Mouse (Mus musculus): ENCODE measurements around the gene Arhgef25. TPM values are rescaled to one million over a fixed set of nuclear protein-coding genes. Genes with fewer than 3 reads are reported as not detected.
A peak's percentile ranks its signal among the peaks of the same experiment; 100 is the strongest.

The Arhgef25 gene
- polyA plus RNA-seq, 1 experiment, result 9.2 TPM

DNA sequence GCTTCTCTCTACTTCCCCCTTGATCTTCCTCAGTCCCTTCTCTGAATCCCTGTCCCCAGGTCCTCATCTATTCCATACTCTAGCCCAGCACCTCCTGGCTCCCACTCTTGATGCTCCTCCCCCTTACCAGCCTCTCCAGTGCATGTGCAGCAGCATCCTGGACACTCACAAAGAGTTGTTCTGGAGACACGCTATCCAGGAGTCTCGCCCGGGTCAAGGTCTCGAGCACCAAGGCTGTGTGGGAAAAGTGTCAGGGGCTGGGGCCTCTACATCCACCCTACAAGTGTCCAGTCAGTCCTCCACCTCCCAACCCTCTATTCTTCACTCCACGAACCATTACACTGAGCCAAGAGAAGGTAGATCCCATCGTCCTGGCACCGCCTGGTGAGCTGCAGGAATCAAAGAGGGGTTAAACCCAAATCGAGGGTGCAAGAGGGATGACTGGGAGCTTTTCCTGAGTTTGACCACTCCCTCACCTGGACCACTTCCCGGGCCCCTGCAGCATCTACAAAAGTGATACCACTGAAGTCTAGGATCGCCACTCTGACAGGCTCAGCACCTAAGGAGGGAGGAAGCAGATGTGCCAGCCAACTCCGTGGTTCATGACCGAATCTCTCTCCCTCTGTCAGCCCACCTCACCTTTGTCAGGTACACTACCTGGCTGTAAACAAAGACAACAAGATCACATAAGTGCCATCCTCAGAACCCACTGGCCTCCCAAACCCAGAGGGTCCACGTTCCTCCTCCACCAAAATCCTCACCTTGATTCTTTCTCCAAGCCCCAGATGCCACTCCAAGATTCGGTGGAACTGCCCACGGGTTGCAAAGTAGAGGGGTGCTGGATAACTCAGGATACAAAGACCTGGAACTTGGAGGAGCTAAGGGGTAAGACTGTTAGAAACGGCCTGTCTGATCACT, 16.5 kb downstream of the Arhgef25 start:
- H3K4me3 ChIP-seq (ENCODE audit: insufficient read depth, low read depth, low read length), result no peak overlapping the region
- no peaks in the 10 kb centered on the region for H3K4me1 ChIP-seq (ENCODE audit: control insufficient read depth, insufficient read depth, low read length)
- no peak for DNase-seq
- 83% methylated on average over 16 of the region's 16 CpGs for WGBS
- no peaks in the 10 kb centered on the region for H3K27me3 ChIP-seq (replicated peaks; ENCODE audit: control insufficient read depth, insufficient read depth, low read length)
- TF ChIP-seq POLR2A (IDR thresholded peaks at IDR 0.05; ENCODE audit: low read depth, low read length) (no peak), CTCF (conservative IDR thresholded peaks at IDR 0.05; ENCODE audit: insufficient read depth, insufficient read length, low read depth, low read length) (no peak)
- no peak overlapping the region for H3K27ac ChIP-seq (ENCODE audit: insufficient read depth, low read depth, low read length)
- H3K36me3 ChIP-seq (ENCODE audit: control insufficient read depth, insufficient read depth, low read length), result no peaks in the 10 kb centered on the region

DNA sequence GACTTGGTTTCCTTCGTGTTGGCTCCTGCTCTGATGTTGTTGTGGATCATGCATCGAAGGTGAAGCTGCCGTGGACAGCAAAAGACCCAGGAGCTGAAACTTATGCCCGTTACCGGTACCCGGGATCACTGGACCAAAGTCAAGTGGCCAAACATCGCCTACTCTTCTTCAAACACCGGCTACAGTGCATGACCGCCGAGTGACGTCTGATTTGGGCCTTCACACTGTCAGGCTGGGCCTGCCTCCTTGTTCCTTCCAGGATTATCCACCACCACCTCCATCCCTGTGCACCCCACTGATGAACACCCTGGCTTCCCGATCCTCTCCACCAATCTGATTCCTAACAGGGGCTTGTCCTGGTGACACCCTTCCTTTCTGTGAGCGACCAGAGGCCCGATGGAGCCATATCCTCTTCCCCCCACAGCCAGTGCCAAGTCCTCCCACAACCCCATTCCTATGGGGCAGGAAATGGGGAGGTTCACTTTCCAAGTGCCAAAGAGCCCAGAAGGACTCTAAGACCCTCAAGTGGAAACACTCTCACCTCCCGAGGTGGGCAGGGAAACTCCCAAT, 18.2 kb downstream of the Arhgef25 start:
- 83% methylated on average over 15 of the region's 15 CpGs for WGBS
- Histone ChIP-seq H3K4me1 (ENCODE audit: control insufficient read depth, insufficient read depth, low read length) (no peaks in the 10 kb centered on the region), H3K27ac (ENCODE audit: insufficient read depth, low read depth, low read length) (no peak overlapping the region), H3K27me3 (replicated peaks; ENCODE audit: control insufficient read depth, insufficient read depth, low read length) (no peaks in the 10 kb centered on the region), H3K36me3 (ENCODE audit: control insufficient read depth, insufficient read depth, low read length) (no peaks in the 10 kb centered on the region), H3K4me3 (ENCODE audit: insufficient read depth, low read depth, low read length) (no peak overlapping the region)
- no peak for TF ChIP-seq POLR2A (IDR thresholded peaks at IDR 0.05; ENCODE audit: low read depth, low read length)
- TF ChIP-seq CTCF (conservative IDR thresholded peaks at IDR 0.05; ENCODE audit: insufficient read depth, insufficient read length, low read depth, low read length), result no peak
- no peak for DNase-seq

DNA sequence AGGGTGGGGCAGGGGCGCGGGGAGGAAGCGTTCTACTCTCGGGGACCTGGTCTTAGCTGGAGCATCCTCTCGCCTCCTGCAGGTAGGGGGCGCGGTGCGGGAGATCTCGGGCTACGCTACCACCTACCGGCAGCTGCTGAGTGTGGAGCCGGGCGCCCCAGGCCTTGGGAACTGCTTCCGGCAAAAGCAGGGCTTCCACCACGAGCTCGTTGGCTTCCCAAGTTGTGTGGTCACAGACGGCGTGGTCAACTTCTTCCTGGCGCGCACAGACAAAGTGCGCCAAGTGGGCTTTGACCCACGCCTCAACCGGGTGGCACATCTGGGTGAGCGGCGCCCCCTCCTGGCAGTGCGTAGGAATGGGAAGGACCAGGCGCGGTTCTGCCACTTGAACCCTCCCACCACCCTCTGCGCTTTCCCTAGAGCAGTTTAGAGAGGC, 19.0 kb downstream of the Arhgef25 start:
- 1% methylated on average over 29 of the region's 29 CpGs for whole genome bisulfite sequencing
- Histone ChIP-seq H3K36me3 (ENCODE audit: control insufficient read depth, insufficient read depth, low read length) (no peaks in the 10 kb centered on the region), H3K27ac (ENCODE audit: insufficient read depth, low read depth, low read length) (no peak overlapping the region), H3K4me1 (ENCODE audit: control insufficient read depth, insufficient read depth, low read length) (no peaks in the 10 kb centered on the region), H3K4me3 (ENCODE audit: insufficient read depth, low read depth, low read length) (peak overlapping the region; percentile 39), H3K27me3 (replicated peaks; ENCODE audit: control insufficient read depth, insufficient read depth, low read length) (no peaks in the 10 kb centered on the region)
- DNase-seq, result peak; percentile 82
- TF ChIP-seq POLR2A (IDR thresholded peaks at IDR 0.05; ENCODE audit: low read depth, low read length), result no peak
- TF ChIP-seq CTCF (conservative IDR thresholded peaks at IDR 0.05; ENCODE audit: insufficient read depth, insufficient read length, low read depth, low read length), result peak; percentile 78

DNA sequence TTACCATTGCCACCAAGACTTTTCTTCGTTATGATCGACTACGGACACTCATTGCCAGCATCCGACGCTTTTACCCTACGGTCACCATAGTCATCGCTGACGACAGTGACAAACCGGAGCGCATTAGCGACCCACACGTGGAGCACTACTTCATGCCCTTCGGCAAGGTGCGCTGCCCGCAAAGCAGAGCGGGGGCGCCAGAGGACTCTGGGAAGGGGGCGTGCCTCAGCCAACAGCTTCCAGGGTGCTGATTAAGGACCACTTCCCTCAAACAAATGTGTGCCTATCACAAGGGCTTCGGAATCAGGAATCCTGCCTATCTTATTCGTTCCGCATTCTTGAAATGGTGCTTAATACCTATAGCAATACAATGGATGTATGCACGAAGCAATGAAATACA, 19.9 kb downstream of the Arhgef25 start:
- Histone ChIP-seq H3K4me3 (ENCODE audit: insufficient read depth, low read depth, low read length) (no peak overlapping the region), H3K36me3 (ENCODE audit: control insufficient read depth, insufficient read depth, low read length) (no peaks in the 10 kb centered on the region), H3K27me3 (replicated peaks; ENCODE audit: control insufficient read depth, insufficient read depth, low read length) (peaks cover 2% of the 10 kb centered on the region; the same call in 1 of the 2 replicates), H3K4me1 (ENCODE audit: control insufficient read depth, insufficient read depth, low read length) (no peaks in the 10 kb centered on the region), H3K27ac (ENCODE audit: insufficient read depth, low read depth, low read length) (no peak overlapping the region)
- no peak for DNase-seq
- TF ChIP-seq POLR2A (IDR thresholded peaks at IDR 0.05; ENCODE audit: low read depth, low read length), result no peak
- no peak for TF ChIP-seq CTCF (conservative IDR thresholded peaks at IDR 0.05; ENCODE audit: insufficient read depth, insufficient read length, low read depth, low read length)
- 20% methylated on average over 22 of the region's 22 CpGs for WGBS

DNA sequence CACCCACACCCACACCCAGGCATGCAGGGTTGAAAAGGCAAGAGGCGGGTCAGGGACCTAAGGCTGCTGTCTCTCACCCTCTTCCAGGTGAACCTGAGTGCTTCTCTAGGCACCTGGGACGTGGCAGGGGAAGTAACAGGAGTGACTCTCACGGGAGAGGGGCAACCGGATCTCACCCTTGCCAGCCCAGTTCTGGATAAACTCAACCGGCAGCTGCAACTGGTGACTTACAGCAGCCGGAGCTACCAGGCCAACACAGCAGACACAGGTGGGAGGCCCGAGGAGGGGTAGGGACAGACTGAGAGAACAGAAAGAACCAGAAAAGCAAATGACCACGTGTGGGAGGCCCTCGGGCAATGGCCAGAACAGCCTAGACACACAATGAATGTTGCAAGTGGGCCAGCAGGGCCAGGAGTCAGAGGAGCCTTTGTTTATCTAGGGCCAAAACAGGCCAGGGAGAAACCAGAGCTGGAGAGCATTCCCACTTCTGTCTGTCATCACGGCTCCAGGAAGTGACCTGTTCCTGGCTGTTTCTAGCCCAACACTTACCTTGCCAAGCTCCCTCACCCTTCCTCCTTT, 22.2 kb downstream of the Arhgef25 start:
- Histone ChIP-seq H3K27me3 (replicated peaks; ENCODE audit: control insufficient read depth, insufficient read depth, low read length) (peaks cover 2% of the 10 kb centered on the region; the same call in 1 of the 2 replicates), H3K4me3 (ENCODE audit: insufficient read depth, low read depth, low read length) (no peak overlapping the region), H3K27ac (ENCODE audit: insufficient read depth, low read depth, low read length) (no peak overlapping the region), H3K4me1 (ENCODE audit: control insufficient read depth, insufficient read depth, low read length) (0 out of 2 replicates have a peak, but pooled peaks cover 2% of the 10 kb centered on the region), H3K36me3 (ENCODE audit: control insufficient read depth, insufficient read depth, low read length) (no peaks in the 10 kb centered on the region)
- WGBS, result 64% methylated on average over 10 of the region's 10 CpGs
- TF ChIP-seq POLR2A (IDR thresholded peaks at IDR 0.05; ENCODE audit: low read depth, low read length) (no peak), CTCF (conservative IDR thresholded peaks at IDR 0.05; ENCODE audit: insufficient read depth, insufficient read length, low read depth, low read length) (no peak)
- no peak for DNase-seq

DNA sequence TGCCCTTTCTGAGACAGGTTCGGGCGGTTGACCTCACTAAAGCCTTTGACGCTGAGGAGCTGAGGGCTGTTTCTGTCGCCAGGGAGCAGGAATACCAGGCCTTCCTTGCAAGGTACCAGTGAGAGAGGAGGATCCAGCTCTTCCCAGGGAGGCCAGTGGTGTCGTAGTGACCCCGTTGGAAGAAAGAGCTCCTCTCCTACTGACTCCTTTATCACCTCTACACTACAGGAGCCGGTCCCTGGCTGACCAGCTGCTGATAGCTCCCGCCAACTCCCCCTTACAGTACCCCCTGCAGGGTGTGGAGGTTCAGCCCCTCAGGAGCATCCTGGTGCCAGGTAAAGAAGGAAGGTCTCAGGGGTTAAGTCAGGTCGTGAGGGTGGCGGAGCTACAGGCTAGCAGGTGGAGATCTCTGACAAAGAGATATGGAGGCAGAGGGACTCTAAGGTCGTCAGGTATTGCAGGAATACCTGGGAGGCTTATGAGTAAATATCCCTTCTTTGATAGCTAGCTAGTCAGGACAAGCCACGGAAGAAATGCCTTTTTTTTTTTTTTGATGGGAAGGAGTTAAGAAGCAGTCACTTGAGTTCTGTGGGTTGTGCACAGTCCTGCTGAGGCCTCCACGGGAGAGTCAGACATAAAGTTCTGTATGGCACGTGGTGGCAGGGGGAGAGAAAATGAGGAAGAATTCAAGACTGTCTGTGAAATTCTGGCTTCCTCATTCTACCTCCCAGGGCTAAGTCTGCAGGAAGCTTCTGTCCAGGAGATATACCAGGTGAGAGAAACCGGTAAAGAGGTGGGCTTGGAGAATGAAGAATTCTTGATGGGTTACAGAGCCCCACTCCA, 22.9 kb downstream of the Arhgef25 start:
- Histone ChIP-seq H3K27me3 (replicated peaks; ENCODE audit: control insufficient read depth, insufficient read depth, low read length) (peaks cover 2% of the 10 kb centered on the region; the same call in 1 of the 2 replicates), H3K4me1 (ENCODE audit: control insufficient read depth, insufficient read depth, low read length) (0 out of 2 replicates have a peak, but pooled peaks cover 2% of the 10 kb centered on the region), H3K36me3 (ENCODE audit: control insufficient read depth, insufficient read depth, low read length) (no peaks in the 10 kb centered on the region), H3K27ac (ENCODE audit: insufficient read depth, low read depth, low read length) (no peak overlapping the region), H3K4me3 (ENCODE audit: insufficient read depth, low read depth, low read length) (no peak overlapping the region)
- no peak for DNase-seq
- 64% methylated on average over 15 of the region's 15 CpGs for WGBS
- TF ChIP-seq POLR2A (IDR thresholded peaks at IDR 0.05; ENCODE audit: low read depth, low read length) (no peak), CTCF (conservative IDR thresholded peaks at IDR 0.05; ENCODE audit: insufficient read depth, insufficient read length, low read depth, low read length) (no peak)

Measured in kidney, adult 2 months (tissue).